Mouse (Mus musculus) midbrain, postnatal 0 days (tissue): ENCODE measurements around the gene Stpg3. TPM values are rescaled to one million over a fixed set of nuclear protein-coding genes. Genes with fewer than 3 reads are reported as not detected.
A peak's percentile ranks its signal among the peaks of the same experiment; 100 is the strongest.

Source experiments
- ATAC-seq: fragments of 200-750 bp; cut with Nextera tagmentation; 2 replicates; pipeline ENCODE4 v1.8.0; 2017; ENCODE audit warnings: moderate number of reproducible peaks, mild to moderate bottlenecking, moderate TSS enrichment, moderate library complexity; ENCODE audit not compliant: low FRiP score
- DNase-seq: peaks from one replicate; pipeline ENCODE4 v3.0.0-alpha.2; 2015; ENCODE audit warnings: low spot score
- H3K27ac ChIP-seq: fragments of 300-500 bp; sonication (generic); 2 replicates; pipeline ENCODE4 v1.5.1; 2014; ENCODE audit warnings: low read depth, mild to moderate bottlenecking, low read length, mixed read lengths
- H3K27me3 ChIP-seq: fragments of 300-500 bp; sonication (generic); 2 replicates; pipeline ENCODE4 v1.6.1; 2014; ENCODE audit warnings: low read length, control low read depth, mixed read lengths; ENCODE audit not compliant: insufficient read depth
- H3K36me3 ChIP-seq: fragments of 300-500 bp; sonication (generic); 2 replicates; pipeline ENCODE4 v1.6.1; 2014; ENCODE audit warnings: low read length, control low read depth, mixed read lengths; ENCODE audit not compliant: insufficient read depth
- H3K4me1 ChIP-seq: fragments of 300-500 bp; sonication (generic); 2 replicates; pipeline ENCODE4 v1.6.1; 2014; ENCODE audit warnings: mild to moderate bottlenecking, control low read depth, antibody characterized with exemption, low read length, mixed read lengths; ENCODE audit not compliant: insufficient read depth
- H3K4me2 ChIP-seq: fragments of 300-500 bp; sonication (generic); 2 replicates; pipeline ENCODE4 v1.6.1; 2014; ENCODE audit warnings: low read depth, mild to moderate bottlenecking, low read length, mixed read lengths; ENCODE audit not compliant: poor library complexity, severe bottlenecking
- H3K4me3 ChIP-seq: fragments of 300-500 bp; sonication (generic); 2 replicates; pipeline ENCODE4 v1.5.1; 2014; ENCODE audit warnings: low read depth, mild to moderate bottlenecking, low read length, moderate library complexity
- H3K9ac ChIP-seq: fragments of 300-500 bp; sonication (generic); replicated peaks from 2 replicates; pipeline ENCODE4 v1.6.1; 2014; ENCODE audit warnings: mild to moderate bottlenecking, low read length, moderate library complexity, mixed read lengths; ENCODE audit not compliant: poor library complexity, severe bottlenecking
- H3K9me3 ChIP-seq: fragments of 300-500 bp; sonication (generic); 2 replicates; pipeline ENCODE4 v1.6.1; 2016; ENCODE audit warnings: low read length, control low read depth
- CTCF ChIP-seq: IDR thresholded peaks from 2 replicates; pipeline ENCODE4 v1.5.1; 2016; ENCODE audit warnings: antibody characterized with exemption, mild to moderate bottlenecking
- WGBS: fragments of 180-500 bp; shearing (Covaris S2); extraction: QIAGEN DNeasy Blood & Tissue Kit; methylation state at CpG from one replicate; pipeline ENCODE4 v1.1.7; 2014; 5-methylcytosine and 5-hydroxymethylcytosine counted together
- polyA plus RNA-seq: library from polyadenylated mRNA; unstranded; fragments of >200 nt; fragmentation: Nextera tagmentation; extraction: Ambion mirVana; gene quantifications from 2 replicates; pipeline ENCODE4 v1.2.1, GENCODE M21; 2015
- total RNA-seq: library from RNA; depleted of rRNA; stranded (reverse); fragments of >200 nt; gene quantifications from 2 replicates; pipeline ENCODE4 v1.2.3, GENCODE M21; 2014

Stpg3 gene
- total and polyA plus RNA-seq, 2 experiments from 2014 or later, result 0.38 TPM; not detected in 1

DNA sequence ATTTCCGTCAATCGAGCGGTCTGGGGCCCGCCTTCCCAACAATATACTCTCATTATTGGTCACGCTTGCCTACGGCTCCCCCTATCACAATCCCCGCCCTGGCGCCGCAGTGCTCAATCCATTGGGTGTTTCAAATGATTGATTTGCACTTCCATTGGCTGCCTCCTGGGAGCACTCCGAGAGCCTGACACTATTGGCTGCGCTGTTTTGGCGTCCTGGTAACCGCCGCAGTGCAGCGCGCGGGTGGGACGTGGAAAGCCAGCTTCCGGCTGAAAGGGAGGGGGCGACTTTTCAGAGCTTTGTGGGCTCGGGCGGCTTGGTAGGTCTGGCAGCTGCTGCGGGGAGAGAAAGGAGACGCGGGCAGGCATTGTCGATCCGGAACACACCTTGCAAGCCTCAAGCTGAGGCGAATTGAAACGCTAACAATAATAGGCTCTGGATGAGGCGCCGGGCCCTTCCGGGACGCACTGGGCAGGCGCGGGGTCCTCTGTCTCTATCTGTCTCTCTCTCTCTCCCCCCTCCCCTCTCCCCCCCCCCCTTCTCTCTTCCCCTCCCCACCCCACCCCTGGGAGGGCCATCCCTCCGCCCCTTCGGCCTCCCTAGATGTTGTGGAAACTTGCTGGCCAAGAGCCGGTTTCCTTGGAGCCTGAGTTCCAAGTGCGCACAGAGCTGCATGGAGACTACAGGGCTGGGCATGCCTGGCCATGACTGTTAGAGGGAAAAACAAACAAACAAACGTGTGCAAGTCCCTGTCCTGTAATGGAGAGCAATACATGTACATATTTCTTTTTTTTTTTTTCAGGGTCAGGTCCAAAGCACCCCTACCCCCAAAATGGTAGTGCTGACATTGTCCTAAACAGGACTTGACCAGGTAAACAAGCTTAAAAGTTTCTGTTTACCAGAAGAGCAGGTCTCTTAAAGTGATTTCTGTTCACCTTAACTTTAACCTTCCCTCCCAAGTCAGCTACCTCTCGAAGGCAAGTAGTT is 10.6 kb upstream of the Stpg3 start:
- WGBS, result 2% methylated on average over 41 of the region's 41 CpGs
- H3K27ac ChIP-seq, result peak overlapping the region; percentile 87
- ATAC-seq, result peak; percentile 97

DNA sequence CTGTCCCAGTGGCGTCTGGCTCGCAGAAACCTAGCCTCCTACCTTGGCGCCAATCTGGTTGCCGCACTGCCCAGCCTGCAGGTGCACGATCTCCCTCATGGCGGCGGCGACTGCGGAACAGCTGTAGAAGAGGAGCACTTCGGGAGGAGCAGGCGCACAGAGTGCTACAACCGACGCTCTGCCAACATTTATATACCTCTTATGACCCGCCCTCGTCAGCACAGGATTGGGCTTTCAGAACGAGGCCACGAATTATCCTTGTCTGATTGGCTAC is 10.0 kb upstream of the Stpg3 start, which contains the start of gene Tubb4b:
TSS of gene Tubb4b (minus strand) at position 211 of the 274 bp plus-strand sequence.
- Histone ChIP-seq H3K4me1 (peaks cover 6% of the 10 kb centered on the region; the same call in 1 of the 2 replicates), H3K4me3 (peak within 1 kb of the TSS; percentile 85), H3K27ac (peak within 1 kb of the TSS; percentile 87), H3K27me3 (no peaks in the 10 kb centered on the region), H3K36me3 (peaks cover 6% of the 10 kb centered on the region; the same call in 1 of the 2 replicates), H3K4me2 (peak within 1 kb of the TSS; percentile 86), H3K9ac (peak within 1 kb of the TSS; percentile 89), H3K9me3 (no peaks in the 10 kb centered on the region)
- peak; percentile 49 for TF ChIP-seq CTCF
- DNase-seq, result no peak
- no peak for ATAC-seq
- WGBS, result 0% methylated on average over 17 of the region's 17 CpGs

More for the DNA sequence above, 10.6 kb upstream of the Stpg3 start:
- peak; percentile 100 for DNase-seq
- Histone ChIP-seq H3K4me3 (peak overlapping the region; percentile 85), H3K4me2 (peak overlapping the region; percentile 61), H3K9ac (peak overlapping the region; percentile 55), H3K36me3 (peaks cover 6% of the 10 kb centered on the region; the same call in 1 of the 2 replicates), H3K9me3 (no peaks in the 10 kb centered on the region), H3K27me3 (no peaks in the 10 kb centered on the region), H3K4me1 (peaks cover 6% of the 10 kb centered on the region; the same call in 1 of the 2 replicates)
- TF ChIP-seq CTCF, result peak; percentile 26; the same call in 1 of the 2 replicates

DNA sequence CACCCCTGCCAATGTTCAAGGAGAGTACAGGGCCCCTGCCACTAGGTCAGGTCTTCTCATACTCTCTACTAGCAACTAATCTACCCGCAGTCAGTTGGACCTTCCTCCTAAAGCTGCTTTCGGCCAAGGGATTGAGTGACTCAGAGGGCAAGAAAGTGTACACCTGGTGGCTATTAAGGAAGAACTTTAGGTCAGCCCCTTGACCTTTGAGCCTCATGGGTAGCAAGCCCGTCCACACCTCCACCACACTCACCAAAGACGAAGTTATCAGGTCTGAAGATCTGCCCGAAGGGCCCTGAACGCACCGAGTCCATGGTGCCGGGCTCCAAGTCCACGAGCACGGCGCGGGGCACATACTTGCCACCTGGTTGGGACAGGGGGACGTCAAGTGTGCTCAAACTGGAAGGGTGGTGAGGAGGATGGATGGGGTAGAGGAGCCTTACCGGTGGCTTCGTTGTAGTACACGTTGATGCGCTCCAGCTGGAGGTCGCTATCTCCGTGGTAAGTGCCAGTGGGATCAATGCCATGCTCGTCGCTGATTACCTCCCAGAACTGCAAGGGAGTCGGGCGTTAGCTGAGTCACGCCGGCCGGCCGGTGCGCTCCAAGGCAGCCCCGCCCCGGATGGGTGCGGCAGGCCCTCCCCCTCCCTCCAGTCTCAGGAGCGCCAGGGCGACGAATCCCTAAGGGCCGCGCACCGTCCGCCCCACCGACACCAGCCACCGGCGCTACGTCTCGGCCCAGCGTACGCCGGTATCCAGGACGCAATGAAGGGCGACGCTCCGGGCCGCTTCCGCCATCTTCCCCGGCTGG is 9.4 kb upstream of the Stpg3 start:
- H3K9me3 ChIP-seq, result no peaks in the 10 kb centered on the region
- WGBS, result 2% methylated on average over 51 of the region's 53 CpGs

DNA sequence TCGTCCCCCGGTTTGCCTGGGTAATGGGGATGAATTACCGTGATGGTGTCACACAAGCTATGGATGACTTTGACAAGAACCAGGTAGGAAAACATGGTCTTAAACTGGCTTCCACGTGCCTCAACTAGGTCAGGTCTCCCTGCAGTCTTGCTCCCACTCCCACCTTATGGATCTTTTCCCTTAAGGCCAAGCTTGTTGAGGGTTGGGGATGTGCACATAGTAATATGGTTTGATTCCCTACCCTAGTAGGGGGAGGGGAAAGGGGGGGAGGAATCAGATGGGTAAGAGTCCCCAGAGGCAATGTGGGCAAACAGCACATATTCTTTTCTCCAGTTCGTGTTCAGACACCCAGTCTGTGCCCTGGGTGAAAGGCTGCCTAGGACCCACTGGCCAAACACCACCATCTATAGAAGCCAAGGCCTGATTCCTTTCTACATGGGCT is 6.9 kb upstream of the Stpg3 start:
- 72% methylated on average over 5 of the region's 5 CpGs for WGBS
- Histone ChIP-seq H3K9ac (no peak overlapping the region), H3K36me3 (peaks cover 6% of the 10 kb centered on the region; the same call in 1 of the 2 replicates), H3K27me3 (no peaks in the 10 kb centered on the region), H3K4me2 (no peak overlapping the region), H3K4me1 (peaks cover 6% of the 10 kb centered on the region; the same call in 1 of the 2 replicates), H3K9me3 (no peaks in the 10 kb centered on the region), H3K27ac (no peak overlapping the region), H3K4me3 (no peak overlapping the region)
- no peak for ATAC-seq
- no peak for DNase-seq
- TF ChIP-seq CTCF, result no peak

More for the DNA sequence above, 9.4 kb upstream of the Stpg3 start:
- Histone ChIP-seq H3K4me1 (peaks cover 6% of the 10 kb centered on the region; the same call in 1 of the 2 replicates), H3K27me3 (no peaks in the 10 kb centered on the region), H3K4me2 (peak overlapping the region; percentile 86), H3K4me3 (peak overlapping the region; percentile 85), H3K9ac (peak overlapping the region; percentile 89), H3K36me3 (peaks cover 6% of the 10 kb centered on the region; the same call in 1 of the 2 replicates), H3K27ac (peak overlapping the region; percentile 85)
- ATAC-seq, result peak; percentile 6; the same call in 1 of the 2 replicates
- no peak for TF ChIP-seq CTCF
- peak; percentile 52 for DNase-seq

DNA sequence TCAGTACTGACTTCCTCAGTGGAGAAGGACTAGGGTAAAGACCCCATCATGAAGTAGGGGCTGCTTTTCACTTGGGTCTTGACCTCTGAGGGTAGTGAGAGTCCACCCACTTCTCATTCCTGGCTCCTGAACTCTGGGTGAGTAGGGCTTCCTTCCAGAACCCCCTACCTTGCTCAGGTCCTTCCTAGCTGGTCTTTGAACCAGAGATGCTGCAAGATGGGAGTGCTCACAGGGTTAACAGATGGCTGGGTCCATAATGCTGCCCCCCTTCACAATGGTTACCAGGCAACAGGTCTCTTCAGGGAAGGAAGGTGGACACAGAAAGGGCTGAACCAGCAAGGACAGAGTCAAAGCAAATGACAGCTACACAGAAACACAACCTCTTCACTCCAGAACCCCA is 4.0 kb upstream of the Stpg3 start, which contains the start of gene Fam166a:
TSS of gene Fam166a (plus strand) at position 301 of the 400 bp plus-strand sequence.
- no peak within 1 kb of the TSS for H3K9ac ChIP-seq
- no peak within 1 kb of the TSS for H3K4me2 ChIP-seq
- no peak within 1 kb of the TSS for H3K27ac ChIP-seq
- TF ChIP-seq CTCF, result no peak
- no peaks in the 10 kb centered on the region for H3K27me3 ChIP-seq
- ATAC-seq, result no peak
- no peaks in the 10 kb centered on the region for H3K9me3 ChIP-seq
- H3K4me3 ChIP-seq, result no peak within 1 kb of the TSS
- no peak for DNase-seq
- H3K4me1 ChIP-seq, result peaks cover 3% of the 10 kb centered on the region; the same call in 1 of the 2 replicates
- H3K36me3 ChIP-seq, result peaks cover 6% of the 10 kb centered on the region; the same call in 1 of the 2 replicates
